Mouse (Mus musculus) heart, postnatal 0 days (tissue): ENCODE measurements at regions not wholly inside any gene's neighbourhood (a gene's known extent, or its start where the extent isn't known, plus 50 kb on each side); places are given as distances from the start of the nearest gene placed in this dataset.

Experiments used
- CTCF ChIP-seq: IDR thresholded peaks from 2 replicates; pipeline ENCODE4 v1.5.1; 2016; ENCODE audit warnings: antibody characterized with exemption, control low read depth, low read depth
- EP300 ChIP-seq: IDR thresholded peaks from 2 replicates; pipeline ENCODE4 v1.6.1; 2016; ENCODE audit warnings: antibody characterized with exemption, low read depth

GRCm38 (mm10) chr10:38553688-38554680 is 267.6 kb downstream of the Rfpl4b start:
- TF ChIP-seq EP300 (no peak), CTCF (peak; percentile 48)
